Mouse (Mus musculus): ENCODE measurements around the gene Fbxl19.
"Not testable (repeated sequence)": the region's sequence is repeated elsewhere in the genome, so short reads cannot be mapped to it uniquely, and the experiment has no call there.

Fbxl19 gene

GRCm38 (mm10) chr7:127768997-127769593 is 24.8 kb downstream of the Fbxl19 start:
- DNase-seq, result peak; percentile 93 to 95

- DNase-seq, result peak; percentile 86 to 87
Measured at GRCm38 (mm10) chr7:127769651-127770038, 25.3 kb downstream of the Fbxl19 start, which contains the start of gene Orai3. Gene Orai3 (plus strand): TSS chr7:127769815.

- DNase-seq, result no peak
Measured at GRCm38 (mm10) chr7:127770039-127770905, 25.9 kb downstream of the Fbxl19 start.

- no peak for DNase-seq
Measured at GRCm38 (mm10) chr7:127771262-127771661, 26.9 kb downstream of the Fbxl19 start.

- no peak for DNase-seq
Measured at GRCm38 (mm10) chr7:127772080-127772479, 27.7 kb downstream of the Fbxl19 start.

- DNase-seq, result no peak
Measured at GRCm38 (mm10) chr7:127772557-127772956, 28.2 kb downstream of the Fbxl19 start.

GRCm38 (mm10) chr7:127773664-127774384 is 29.5 kb downstream of the Fbxl19 start:
- peak; percentile 82 to 90 for DNase-seq

- not testable (repeated sequence) for DNase-seq
Measured at GRCm38 (mm10) chr7:127775837-127776236, 31.5 kb downstream of the Fbxl19 start.

- peak; percentile 92 to 96 for DNase-seq
Measured at GRCm38 (mm10) chr7:127776426-127776825, 32.1 kb downstream of the Fbxl19 start, which contains the start of gene Setd1a. Gene Setd1a (plus strand): TSS chr7:127776670.

- peak; percentile 98 to 99 for DNase-seq
Measured at GRCm38 (mm10) chr7:127776878-127777473, 32.6 kb downstream of the Fbxl19 start.

- DNase-seq, result peak in 1 of 2 experiments; percentile 82
Measured at GRCm38 (mm10) chr7:127777474-127778266, 33.3 kb downstream of the Fbxl19 start.

- peak; percentile 24 to 54 for DNase-seq
Measured at GRCm38 (mm10) chr7:127778350-127778749, 34.0 kb downstream of the Fbxl19 start.

GRCm38 (mm10) chr7:127785308-127785707 is 41.0 kb downstream of the Fbxl19 start, which contains the start of gene Gm49388:
Gene Gm49388 (plus strand): TSS chr7:127785608.
- DNase-seq, result no peak

GRCm38 (mm10) chr7:127797076-127797845 is 52.9 kb downstream of the Fbxl19 start:
- peak in 1 of 2 experiments; percentile 22 for DNase-seq

GRCm38 (mm10) chr7:127798591-127798990 is 54.2 kb downstream of the Fbxl19 start:
- peak; percentile 95 to 97 for DNase-seq

GRCm38 (mm10) chr7:127799211-127799610 is 54.9 kb downstream of the Fbxl19 start:
- no peak for DNase-seq

GRCm38 (mm10) chr7:127799738-127800137 is 55.4 kb downstream of the Fbxl19 start:
- peak; percentile 43 to 59 for DNase-seq

GRCm38 (mm10) chr7:127800435-127801009 is 56.2 kb downstream of the Fbxl19 start, which contains the start of gene Hsd3b7:
Gene Hsd3b7 (plus strand): TSS chr7:127800604.
- DNase-seq, result peak; percentile 93

- peak; percentile 63 to 64 for DNase-seq
Measured at GRCm38 (mm10) chr7:127801010-127801621, 56.8 kb downstream of the Fbxl19 start.

GRCm38 (mm10) chr7:127802313-127802712 is 58.0 kb downstream of the Fbxl19 start:
- peak; percentile 87 to 88 for DNase-seq
